Mouse (Mus musculus): ENCODE data around the gene Kmt2c. TPM values are rescaled to one million over a fixed set of nuclear protein-coding genes. Genes with fewer than 3 reads are reported as not detected.
"Not testable (repeated sequence)": the region's sequence is repeated elsewhere in the genome, so short reads cannot be mapped to it uniquely, and the experiment has no call there.

The Kmt2c gene
- total RNA-seq, 2 experiments from 2014 or later: 20.2 to 47.3 TPM

- ATAC-seq (replicated peaks; ENCODE audit: poor library complexity): peak; percentile 48; the same call in 1 of the 2 replicates
These were observed 255.5 kb downstream of the Kmt2c start for GRCm38 (mm10) chr5:25243101-25243500.

GRCm38 (mm10) chr5:25224377-25224776 lies 274.2 kb downstream of the Kmt2c start:
- not testable (repeated sequence) for ATAC-seq (replicated peaks; ENCODE audit: poor library complexity)

DNA sequence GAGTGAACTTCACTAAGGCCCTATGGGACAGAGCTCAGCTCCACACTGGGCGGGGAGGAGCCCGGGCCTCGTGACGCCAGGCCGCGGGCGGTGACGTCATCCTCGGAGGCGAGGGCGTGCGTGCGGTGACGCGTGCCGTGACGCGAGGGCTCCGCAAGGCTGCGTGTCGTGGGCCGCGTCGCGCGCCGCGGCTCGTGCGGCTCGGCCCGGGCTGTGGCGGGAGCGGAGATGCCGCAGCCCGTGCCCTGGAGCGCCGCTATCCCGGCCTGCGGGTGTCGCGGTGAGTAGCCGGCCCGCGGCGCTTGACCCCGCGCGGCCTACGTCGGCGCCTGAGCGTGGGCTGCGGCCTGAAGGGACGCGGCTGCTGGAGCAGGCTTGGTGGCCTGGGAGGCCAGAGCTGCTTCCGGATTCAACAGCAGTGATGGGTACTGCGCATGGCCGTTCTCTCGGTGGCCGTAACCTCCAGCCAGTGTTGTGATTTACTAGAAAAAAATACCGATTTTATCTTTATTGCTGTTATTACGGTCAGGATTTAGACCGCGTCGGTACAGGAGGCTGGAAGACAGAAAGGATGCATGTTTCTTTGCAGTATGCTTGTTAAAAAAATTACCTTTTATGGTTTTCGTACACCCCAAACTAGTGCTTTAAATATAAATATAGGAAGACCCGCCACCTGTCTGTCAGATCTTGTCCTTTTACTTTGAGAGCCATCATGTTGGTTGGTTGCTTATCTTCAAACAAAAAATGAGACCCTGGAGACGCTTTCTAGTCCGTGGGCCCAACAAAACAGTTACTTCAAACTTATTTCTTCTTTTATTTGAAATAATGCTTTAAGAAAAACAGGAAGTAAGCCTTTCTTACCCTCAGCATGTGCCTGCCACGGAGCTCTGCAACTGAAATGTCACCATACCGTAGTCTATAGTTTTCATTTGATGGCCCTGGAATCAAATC lies 275.6 kb downstream of the Kmt2c start, which contains the start of gene E130116L18Rik:
E130116L18Rik (minus strand) TSS at position 402 of the 951 bp plus-strand sequence.
- peak; percentile 99 for ATAC-seq (replicated peaks; ENCODE audit: poor library complexity)

Other genes starting within 250 kb of the Kmt2c start
- gene Cct8l1, start 17.3 kb upstream of the Kmt2c start, total RNA-seq (2015): not detected in 2 replicates
- not detected in 2 replicates for gene Cct8l1, start 17.3 kb upstream of the Kmt2c start, total RNA-seq (2017)
- gene Xrcc2, start 207.0 kb upstream of the Kmt2c start, total RNA-seq (2015): 9.8 and 13.1 TPM in 2 replicates
- 14.9 and 15.8 TPM in 2 replicates for gene Xrcc2, start 207.0 kb upstream of the Kmt2c start, total RNA-seq (2017)

Measured in megakaryocyte progenitor cell, adult 5-6 weeks (primary cell).